Mouse (Mus musculus) cerebellum, adult 2 months (tissue): ENCODE measurements at regions not wholly inside any gene's neighbourhood (a gene's known extent, or its start where the extent isn't known, plus 50 kb on each side); places are given as distances from the start of the nearest gene placed in this dataset.

Experiments used
- DNase-seq, 2 experiments: peaks; one replicate each; pipeline ENCODE4 v3.0.0; 2021
- H3K27ac ChIP-seq: fragments of 200-500 bp; 2 replicates; pipeline ENCODE4 v1.5.1; 2012; ENCODE audit warnings: low read length, control low read depth, inconsistent platforms; ENCODE audit not compliant: insufficient read depth
- H3K27me3 ChIP-seq: fragments of 200-500 bp; 2 replicates; pipeline ENCODE4 v1.6.1; 2012; ENCODE audit warnings: inconsistent platforms, mild to moderate bottlenecking, low read length, moderate library complexity; ENCODE audit not compliant: control insufficient read depth, insufficient read depth
- H3K4me1 ChIP-seq: fragments of 200-500 bp; 2 replicates; pipeline ENCODE4 v1.6.1; 2011; ENCODE audit warnings: low read length; ENCODE audit not compliant: control insufficient read depth, insufficient read depth
- H3K4me3 ChIP-seq: fragments of 200-500 bp; replicated peaks from 2 replicates; pipeline ENCODE3; 2011; ENCODE audit warnings: mild to moderate bottlenecking, low read depth, low read length, control low read depth; ENCODE audit not compliant: insufficient read depth
- CTCF ChIP-seq: fragments of 200-500 bp; IDR thresholded peaks from 2 replicates; pipeline ENCODE4 v1.5.1; 2011; ENCODE audit warnings: low read depth, mild to moderate bottlenecking, control low read depth, low read length, moderate library complexity, borderline replicate concordance; ENCODE audit not compliant: insufficient read depth
- POLR2A ChIP-seq: fragments of 200-500 bp; IDR thresholded peaks from 2 replicates; pipeline ENCODE4 v1.6.1; 2011; ENCODE audit warnings: low read length, control low read depth, borderline replicate concordance; ENCODE audit not compliant: insufficient read depth
- WGBS: fragments of 180-500 bp; shearing (Covaris S2); methylation state at CpG from one replicate; pipeline ENCODE4 v1.1.7; 2018; 5-methylcytosine and 5-hydroxymethylcytosine counted together

DNA sequence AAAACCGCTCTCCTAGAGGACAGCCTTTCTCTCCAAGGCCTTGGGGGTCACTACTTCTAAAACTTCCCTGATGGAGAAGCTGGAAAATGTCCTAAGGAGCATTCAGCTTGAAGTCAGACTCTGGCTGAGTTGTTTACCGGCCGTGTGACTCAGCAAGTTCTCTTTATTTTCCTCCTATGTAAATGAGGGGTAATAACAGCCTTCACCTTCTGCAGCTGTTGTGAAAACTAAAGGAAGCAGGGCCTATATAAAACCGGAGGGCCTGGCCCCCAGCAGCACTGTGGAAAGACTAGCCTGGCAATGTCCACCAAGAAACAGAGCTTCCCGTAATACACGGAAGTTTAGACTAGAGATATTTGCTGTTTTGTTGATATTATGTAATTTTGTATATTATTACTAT lies 69.7 kb upstream of the Cited2 start:
- no peak for TF ChIP-seq CTCF
- TF ChIP-seq POLR2A = no peak
- WGBS = 57% methylated on average over 6 of the region's 6 CpGs
- Histone ChIP-seq H3K4me1 (no peaks in the 10 kb centered on the region), H3K4me3 (no peak overlapping the region), H3K27me3 (no peaks in the 10 kb centered on the region), H3K27ac (no peak overlapping the region)
- no peak for DNase-seq

DNA sequence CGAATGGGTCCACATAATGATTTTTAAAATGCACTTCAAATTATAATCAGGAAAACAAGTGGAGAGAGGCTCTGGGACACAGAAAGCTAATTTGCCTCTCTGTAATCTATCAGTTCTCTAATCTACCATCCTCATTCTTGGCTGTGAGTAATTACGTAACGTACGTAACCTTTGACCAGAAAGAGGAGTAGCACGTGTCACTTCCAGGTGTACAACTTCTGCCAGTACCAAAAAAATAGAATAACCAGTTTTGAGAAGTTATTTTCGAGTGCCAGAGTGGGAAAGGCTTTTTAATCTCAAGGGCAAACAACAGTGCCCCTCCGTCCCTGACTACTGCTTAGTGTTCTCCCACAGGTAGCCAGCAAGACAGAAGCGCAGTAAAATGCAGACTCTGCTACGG lies 69.2 kb upstream of the Cited2 start:
- H3K4me1 ChIP-seq = no peaks in the 10 kb centered on the region
- WGBS = 91% methylated on average over 9 of the region's 9 CpGs
- H3K4me3 ChIP-seq = no peak overlapping the region
- TF ChIP-seq POLR2A (no peak), CTCF (no peak)
- DNase-seq = no peak
- H3K27me3 ChIP-seq = no peaks in the 10 kb centered on the region
- no peak overlapping the region for H3K27ac ChIP-seq

DNA sequence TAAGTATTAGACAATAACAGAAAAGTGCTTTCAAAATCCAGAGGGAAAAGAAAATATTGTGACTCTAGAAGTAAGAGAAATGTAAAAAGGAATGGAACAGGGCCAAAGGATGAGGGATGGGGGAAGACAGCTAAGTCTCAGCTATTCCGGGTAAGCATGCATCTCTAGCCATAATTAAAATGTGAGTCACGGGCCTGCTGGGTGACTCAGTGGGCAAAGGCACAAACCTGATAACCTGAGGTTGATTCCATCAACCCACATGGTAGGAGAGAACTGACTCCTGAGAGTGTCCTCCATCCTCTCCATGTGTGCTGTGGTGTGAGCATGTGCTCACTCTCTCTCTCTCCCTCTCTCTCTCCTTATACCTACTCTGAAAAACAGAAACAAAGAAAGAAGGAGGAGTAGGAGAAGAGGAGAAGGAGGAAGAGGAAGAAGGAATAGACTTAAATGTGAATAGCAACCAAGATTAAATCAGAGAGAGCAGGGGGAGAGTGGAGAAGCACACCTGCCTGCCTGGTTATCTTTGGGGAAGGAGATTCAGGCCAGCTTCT lies 68.6 kb upstream of the Cited2 start:
- TF ChIP-seq POLR2A (no peak), CTCF (no peak)
- WGBS = 54% methylated on average over 2 of the region's 2 CpGs
- Histone ChIP-seq H3K27me3 (no peaks in the 10 kb centered on the region), H3K4me1 (no peaks in the 10 kb centered on the region), H3K27ac (no peak overlapping the region), H3K4me3 (no peak overlapping the region)
- no peak for DNase-seq

DNA sequence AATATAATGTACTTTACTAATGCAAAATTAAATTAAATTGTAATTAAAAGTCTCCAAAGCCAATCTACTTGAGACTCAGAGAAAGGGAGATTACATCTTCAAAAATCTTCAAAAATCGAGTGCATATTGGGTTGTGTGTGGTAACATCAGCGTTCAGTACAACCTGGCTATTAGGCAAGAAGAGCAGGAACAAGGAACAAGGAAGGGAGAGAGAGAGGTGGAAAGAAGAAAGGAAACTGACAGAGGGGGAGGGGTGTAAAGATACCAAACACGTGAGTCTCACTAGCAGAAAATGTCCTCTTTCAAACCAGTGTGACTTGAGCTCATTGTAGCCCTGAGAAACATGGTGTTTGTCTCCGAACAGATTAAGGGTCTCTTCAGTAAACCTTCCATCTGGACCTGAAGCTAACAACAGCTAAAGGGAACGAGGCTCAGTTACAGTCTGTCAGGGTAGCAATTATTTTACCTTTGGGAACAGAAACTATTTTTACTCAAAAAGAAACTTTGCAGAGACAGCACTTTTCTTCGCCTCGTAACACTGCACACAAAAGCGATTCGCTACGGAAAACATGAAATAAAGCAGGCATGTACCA lies 67.5 kb upstream of the Cited2 start:
- Histone ChIP-seq H3K27ac (no peak overlapping the region), H3K4me3 (no peak overlapping the region), H3K4me1 (no peaks in the 10 kb centered on the region), H3K27me3 (no peaks in the 10 kb centered on the region)
- WGBS = 85% methylated on average over 10 of the region's 10 CpGs
- no peak for DNase-seq
- TF ChIP-seq CTCF = no peak
- TF ChIP-seq POLR2A = no peak

DNA sequence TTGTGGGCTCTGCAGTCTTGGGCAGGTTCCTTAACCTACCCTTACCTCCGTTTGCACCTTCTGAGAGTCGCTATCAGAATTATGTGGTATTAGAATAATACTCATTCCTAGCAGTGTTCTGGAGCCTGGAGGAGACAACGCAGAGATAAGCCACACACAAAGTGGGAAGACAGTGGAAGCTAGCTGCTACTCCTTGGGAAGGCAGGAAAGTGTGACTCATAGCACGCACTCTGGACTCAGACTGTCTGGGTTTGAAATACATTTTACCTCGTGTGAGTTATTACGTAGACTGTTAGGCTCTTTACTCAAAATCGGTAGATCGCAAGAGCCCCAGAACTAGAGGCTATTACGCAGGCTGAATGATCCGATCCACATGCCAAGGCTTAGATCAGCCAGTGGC lies 66.7 kb upstream of the Cited2 start:
- TF ChIP-seq CTCF = no peak
- TF ChIP-seq POLR2A = no peak
- DNase-seq = no peak
- no peak overlapping the region for H3K4me3 ChIP-seq
- WGBS = 85% methylated on average over 10 of the region's 10 CpGs
- no peaks in the 10 kb centered on the region for H3K27me3 ChIP-seq
- no peak overlapping the region for H3K27ac ChIP-seq
- H3K4me1 ChIP-seq = no peaks in the 10 kb centered on the region

DNA sequence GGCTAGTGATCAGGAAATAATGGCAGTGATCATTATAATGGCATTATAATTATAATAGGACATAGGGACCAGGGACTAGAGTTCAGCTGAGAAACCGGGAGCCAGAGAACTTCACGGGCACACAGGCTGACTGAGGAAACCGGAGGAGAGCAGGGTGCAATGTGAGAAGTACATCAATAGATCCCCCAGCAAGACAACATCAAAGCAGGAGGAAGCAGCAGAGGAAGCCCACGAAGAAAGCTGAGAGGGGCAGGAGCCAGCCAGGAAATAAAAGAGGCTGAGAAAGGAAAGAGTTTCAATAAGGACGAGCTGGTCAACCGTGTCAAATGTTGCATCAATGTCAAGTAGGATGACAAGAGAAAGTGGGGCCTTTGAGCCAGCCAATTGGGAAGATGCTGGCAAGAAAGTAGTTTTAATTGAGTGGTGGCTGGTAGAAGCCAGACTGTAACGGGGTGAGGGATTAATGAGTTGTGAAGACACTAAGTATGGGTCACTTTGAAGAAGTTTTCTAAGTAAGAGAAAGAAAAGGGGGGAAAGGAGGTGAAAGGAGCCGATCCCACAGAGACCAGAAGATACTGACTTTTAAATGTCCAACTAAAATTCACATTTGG lies 66.0 kb upstream of the Cited2 start:
- TF ChIP-seq POLR2A (no peak), CTCF (no peak)
- no peak overlapping the region for H3K27ac ChIP-seq
- WGBS = 29% methylated on average over 8 of the region's 8 CpGs
- H3K4me1 ChIP-seq = no peaks in the 10 kb centered on the region
- H3K27me3 ChIP-seq = no peaks in the 10 kb centered on the region
- H3K4me3 ChIP-seq = no peak overlapping the region
- no peak for DNase-seq

DNA sequence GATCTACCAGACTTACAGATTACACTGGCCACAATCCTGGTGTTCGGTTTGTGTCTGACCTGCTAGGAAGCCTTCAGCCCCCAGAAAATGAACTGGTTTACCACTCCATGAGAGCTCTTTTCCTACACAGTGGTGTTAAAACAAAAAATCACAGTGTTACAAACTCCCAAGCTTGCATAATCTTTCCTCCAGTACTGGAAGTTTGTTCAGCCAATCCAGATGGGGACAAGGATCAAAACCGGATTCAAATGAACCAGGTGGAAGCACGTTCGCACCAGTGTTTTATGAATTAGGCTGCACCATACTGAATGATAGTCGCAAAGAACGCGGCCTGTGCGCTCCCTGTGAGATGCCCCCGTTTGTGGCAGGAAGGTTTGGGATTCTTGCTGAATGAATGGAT lies 63.4 kb upstream of the Cited2 start:
- 93% methylated on average over 9 of the region's 9 CpGs for WGBS
- TF ChIP-seq POLR2A (no peak), CTCF (no peak)
- Histone ChIP-seq H3K4me3 (no peak overlapping the region), H3K27ac (no peak overlapping the region), H3K27me3 (no peaks in the 10 kb centered on the region), H3K4me1 (no peaks in the 10 kb centered on the region)
- DNase-seq = no peak

DNA sequence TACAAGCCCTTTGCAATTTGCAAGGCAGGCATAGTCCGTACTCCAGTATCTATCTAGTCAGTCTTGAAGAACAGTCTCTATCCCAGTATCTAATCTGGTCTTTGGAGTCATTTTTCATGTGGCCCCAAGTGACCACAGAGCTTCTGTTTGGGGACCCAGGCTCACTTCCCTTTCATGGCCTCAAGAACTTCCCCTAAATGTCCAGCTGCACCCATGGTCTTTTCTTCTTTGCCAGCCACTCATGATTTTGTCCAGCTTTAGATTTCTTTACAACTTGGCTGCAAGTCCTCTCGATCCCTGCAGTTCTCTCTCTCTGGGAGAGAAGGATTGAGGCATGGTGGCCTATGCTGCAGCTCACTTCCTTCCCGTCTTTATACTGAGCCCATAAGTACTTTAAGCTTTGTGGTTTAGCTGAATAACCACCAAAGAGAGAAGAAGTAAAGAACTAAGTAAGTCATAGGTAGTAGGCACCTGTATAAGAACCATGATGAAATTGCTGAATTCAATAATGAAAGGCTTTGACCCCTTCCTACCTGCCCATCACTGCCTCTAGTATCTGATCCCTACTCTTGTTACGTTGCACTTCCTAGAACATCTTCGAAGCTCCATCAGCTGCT lies 62.1 kb upstream of the Cited2 start:
- no peaks in the 10 kb centered on the region for H3K27me3 ChIP-seq
- no peaks in the 10 kb centered on the region for H3K4me1 ChIP-seq
- no peak overlapping the region for H3K4me3 ChIP-seq
- H3K27ac ChIP-seq = no peak overlapping the region
- no peak for TF ChIP-seq CTCF
- TF ChIP-seq POLR2A = no peak
- no peak for DNase-seq
- WGBS = 95% methylated on average over 5 of the region's 5 CpGs
